Mouse (Mus musculus): ENCODE data around the gene Sh3gl3. TPM values are rescaled to one million over a fixed set of nuclear protein-coding genes. Genes with fewer than 3 reads are reported as not detected.

Gene Sh3gl3
- polyA plus RNA-seq (2015; fragmentation: Nextera tagmentation; extraction: Ambion mirVana): 12.0 and 14.3 TPM in 2 replicates

DNA sequence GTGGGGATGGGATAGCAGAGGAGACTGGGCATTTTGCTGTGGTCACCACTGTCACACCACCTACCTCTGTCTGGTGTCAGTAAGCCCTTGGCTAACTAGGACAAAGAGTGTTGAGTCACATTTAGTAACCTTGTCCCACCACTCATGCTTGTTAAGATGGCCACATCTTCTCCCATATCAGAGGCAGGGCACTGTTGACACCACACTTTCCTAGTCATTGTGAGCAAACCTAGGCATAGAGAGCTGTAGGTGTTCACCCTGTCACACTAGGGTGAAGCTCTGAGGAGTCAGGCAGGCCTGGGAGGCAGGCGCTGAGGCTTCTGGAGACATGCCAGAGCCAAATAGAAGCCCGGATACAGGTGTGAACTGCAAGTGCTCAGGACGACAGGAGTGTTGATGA, at the start of gene Sh3gl3:
Sh3gl3 (plus strand) TSS at position 301 of the 400 bp plus-strand sequence.
- ATAC-seq: no peak
- Histone ChIP-seq H3K36me3 (no peaks in the 10 kb centered on the region), H3K27ac (no peak within 1 kb of the TSS), H3K4me1 (replicated peaks) (peaks cover 9% of the 10 kb centered on the region), H3K4me2 (replicated peaks) (peak within 1 kb of the TSS; percentile 97), H3K27me3 (replicated peaks) (no peaks in the 10 kb centered on the region), H3K9me3 (no peaks in the 10 kb centered on the region), H3K4me3 (replicated peaks) (peak within 1 kb of the TSS; percentile 69), H3K9ac (peak within 1 kb of the TSS; percentile 48)
- 76% methylated on average over 3 of the region's 3 CpGs for WGBS

DNA sequence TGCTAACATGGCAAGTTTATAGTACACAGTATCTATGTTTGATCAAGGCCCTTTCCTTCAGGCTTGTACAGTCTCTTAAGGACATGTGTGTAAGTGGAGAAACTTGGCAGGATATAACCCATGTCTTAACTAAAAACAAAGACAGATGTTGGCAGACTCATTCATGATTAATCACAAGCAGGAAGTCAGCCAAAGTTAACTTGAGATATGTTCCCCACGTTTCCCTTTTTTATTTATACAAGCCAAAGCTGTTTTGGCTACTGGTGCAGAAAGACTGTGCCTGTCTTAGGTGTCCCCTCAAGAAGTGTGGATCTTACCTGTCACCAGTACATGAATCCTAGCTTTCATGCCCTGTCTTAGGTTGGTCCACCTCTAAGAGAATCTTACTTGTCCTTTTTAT, 35.4 kb upstream of the Sh3gl3 start:
- no peak for ATAC-seq
- no peak overlapping the region for H3K4me3 ChIP-seq (replicated peaks)
- no peaks in the 10 kb centered on the region for H3K36me3 ChIP-seq
- H3K27ac ChIP-seq: no peak overlapping the region
- 18% methylated on average over 1 of the region's 1 CpGs for WGBS
- no peaks in the 10 kb centered on the region for H3K9me3 ChIP-seq
- H3K4me1 ChIP-seq (replicated peaks): no peaks in the 10 kb centered on the region
- H3K9ac ChIP-seq: no peak overlapping the region
- no peak overlapping the region for H3K4me2 ChIP-seq (replicated peaks)
- H3K27me3 ChIP-seq (replicated peaks): no peaks in the 10 kb centered on the region

DNA sequence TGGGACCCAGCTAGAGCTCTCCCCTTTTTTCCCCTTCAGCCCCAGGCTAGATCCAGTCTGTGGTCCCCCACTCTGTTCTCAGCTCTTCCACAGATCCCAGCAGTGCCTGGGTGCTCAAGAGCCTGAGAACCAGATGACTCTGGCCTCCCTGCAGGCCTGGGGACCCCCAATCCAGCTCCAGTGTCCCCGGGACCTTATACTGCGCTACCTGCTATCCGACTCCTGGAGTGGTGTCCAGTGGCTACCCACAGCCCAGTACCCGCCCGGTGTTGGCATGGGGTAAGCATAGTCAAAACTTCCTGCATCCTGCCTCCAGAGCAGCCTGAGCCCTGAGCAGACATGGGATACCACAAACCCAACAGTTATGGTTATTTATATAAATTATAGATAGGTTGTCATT, 26.5 kb upstream of the Sh3gl3 start:
- Histone ChIP-seq H3K36me3 (no peaks in the 10 kb centered on the region), H3K9me3 (no peaks in the 10 kb centered on the region), H3K4me3 (replicated peaks) (no peak overlapping the region), H3K4me1 (replicated peaks) (no peaks in the 10 kb centered on the region), H3K27me3 (replicated peaks) (no peaks in the 10 kb centered on the region), H3K27ac (no peak overlapping the region), H3K9ac (no peak overlapping the region), H3K4me2 (replicated peaks) (no peak overlapping the region)
- 90% methylated on average over 5 of the region's 5 CpGs for whole genome bisulfite sequencing
- no peak for ATAC-seq

DNA sequence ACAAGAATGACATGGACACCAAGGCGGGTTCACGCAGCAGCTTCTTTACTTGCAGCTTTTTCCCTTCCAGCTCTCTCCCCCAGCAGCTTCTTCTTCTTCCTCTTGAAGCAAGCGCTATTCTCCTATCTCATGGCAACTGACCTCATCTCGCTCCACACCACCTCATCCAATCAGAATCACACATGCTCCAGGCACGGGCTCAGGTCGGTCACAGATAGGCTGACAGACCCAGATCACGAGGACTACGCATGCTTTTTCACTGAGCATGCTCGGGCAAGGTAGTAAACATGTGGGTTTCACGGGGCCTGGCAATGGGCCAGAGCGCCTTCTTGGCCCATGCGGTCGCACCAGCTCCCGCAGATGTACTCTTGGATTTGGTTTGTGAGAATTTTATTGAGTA, 9.0 kb upstream of the Sh3gl3 start:
- H3K9ac ChIP-seq: no peak overlapping the region
- no peak for ATAC-seq
- no peak overlapping the region for H3K27ac ChIP-seq
- no peaks in the 10 kb centered on the region for H3K36me3 ChIP-seq
- no peaks in the 10 kb centered on the region for H3K9me3 ChIP-seq
- H3K4me3 ChIP-seq (replicated peaks): no peak overlapping the region
- H3K4me2 ChIP-seq (replicated peaks): no peak overlapping the region
- WGBS: 95% methylated on average over 14 of the region's 14 CpGs
- H3K27me3 ChIP-seq (replicated peaks): no peaks in the 10 kb centered on the region
- H3K4me1 ChIP-seq (replicated peaks): no peaks in the 10 kb centered on the region

DNA sequence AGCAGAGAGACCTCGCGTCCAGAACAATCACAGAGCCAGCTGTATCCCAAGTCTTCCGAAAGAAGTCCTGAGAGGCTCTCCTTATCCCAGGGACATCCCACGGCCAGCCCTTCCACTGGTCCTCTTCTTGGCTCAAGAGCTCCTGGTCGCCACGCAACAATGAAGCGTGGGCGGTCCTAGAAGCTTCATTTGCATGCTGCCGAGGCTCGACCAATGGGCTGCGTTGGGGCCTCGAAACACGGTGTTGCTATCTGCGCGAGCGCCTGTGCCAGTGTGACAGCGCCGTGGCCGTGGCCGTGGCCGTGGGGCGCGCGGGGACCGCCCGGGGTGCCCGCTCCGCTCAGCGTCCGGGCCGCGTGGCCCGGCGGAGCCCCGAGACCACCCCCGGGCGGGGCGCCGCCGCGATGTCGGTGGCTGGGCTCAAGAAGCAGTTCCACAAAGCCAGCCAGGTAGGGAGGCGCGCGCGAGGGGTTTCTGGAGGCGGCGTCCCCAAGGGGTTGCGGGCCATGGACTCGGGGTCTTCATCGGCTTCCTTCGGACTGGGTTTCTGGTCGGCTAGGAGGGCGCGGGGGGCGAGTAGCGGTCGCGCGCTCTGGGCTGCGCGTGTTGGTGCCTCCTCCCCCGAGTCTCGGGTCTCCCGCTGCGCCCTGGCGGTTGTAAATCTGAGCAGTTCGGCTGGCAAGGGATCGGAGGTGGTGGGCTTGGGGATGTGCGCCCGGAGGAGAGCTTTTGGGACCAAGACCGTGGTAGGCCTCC, 1.1 kb downstream of the Sh3gl3 start:
- Histone ChIP-seq H3K9ac (peak overlapping the region; percentile 48), H3K4me2 (replicated peaks) (peak overlapping the region; percentile 97), H3K9me3 (no peaks in the 10 kb centered on the region), H3K4me3 (replicated peaks) (peak overlapping the region; percentile 69), H3K36me3 (no peaks in the 10 kb centered on the region), H3K27ac (no peak overlapping the region), H3K4me1 (replicated peaks) (peaks cover 9% of the 10 kb centered on the region), H3K27me3 (replicated peaks) (no peaks in the 10 kb centered on the region)
- WGBS: under 1% methylated on average over 72 of the region's 72 CpGs
- peak; percentile 97 for ATAC-seq

DNA sequence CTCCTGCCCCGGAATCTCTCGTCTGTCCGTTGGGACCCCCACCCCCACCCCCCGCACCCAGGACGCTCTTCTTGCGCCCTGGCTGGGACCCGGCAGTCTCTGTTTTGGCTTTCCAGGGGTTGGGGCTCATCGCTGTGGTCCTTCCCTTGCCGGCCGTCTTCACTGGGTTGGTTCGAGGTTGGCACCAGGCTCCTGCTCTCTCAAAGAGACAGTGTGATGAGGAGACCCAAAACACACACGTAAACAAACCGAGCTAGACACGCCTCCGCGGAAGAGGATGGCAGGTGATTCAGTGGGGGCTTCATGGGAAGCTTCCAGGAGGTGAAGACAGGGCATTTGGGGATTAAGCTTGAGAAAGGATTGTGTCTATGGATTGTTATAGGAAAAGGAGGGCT, 1.7 kb downstream of the Sh3gl3 start:
- 1% methylated on average over 16 of the region's 16 CpGs for WGBS
- peak overlapping the region; percentile 69 for H3K4me3 ChIP-seq (replicated peaks)
- H3K36me3 ChIP-seq: no peaks in the 10 kb centered on the region
- peak overlapping the region; percentile 97 for H3K4me2 ChIP-seq (replicated peaks)
- H3K9ac ChIP-seq: peak overlapping the region; percentile 48
- peaks cover 9% of the 10 kb centered on the region for H3K4me1 ChIP-seq (replicated peaks)
- no peak for ATAC-seq
- H3K27ac ChIP-seq: no peak overlapping the region
- no peaks in the 10 kb centered on the region for H3K27me3 ChIP-seq (replicated peaks)
- no peaks in the 10 kb centered on the region for H3K9me3 ChIP-seq

DNA sequence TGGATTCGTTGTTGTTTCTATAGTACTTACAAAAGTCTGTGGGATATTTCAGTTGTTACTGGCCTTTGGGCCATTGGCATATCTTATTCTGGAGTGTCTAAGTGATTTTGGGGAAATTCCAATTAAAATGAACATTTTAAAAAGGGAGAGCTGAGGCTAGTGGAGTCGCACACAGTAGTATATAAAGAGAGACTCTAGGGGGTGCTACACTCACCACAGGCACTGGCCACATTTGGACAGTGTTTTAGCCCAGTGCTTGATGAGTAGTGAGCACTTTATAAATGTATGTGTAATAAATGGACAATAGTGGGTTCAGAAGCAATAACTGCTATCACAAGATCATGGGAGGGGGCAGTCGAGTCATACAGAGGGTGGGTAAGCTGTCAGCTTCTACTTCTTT, 2.6 kb downstream of the Sh3gl3 start:
- no peak overlapping the region for H3K4me2 ChIP-seq (replicated peaks)
- WGBS: 65% methylated on average over 3 of the region's 3 CpGs
- no peaks in the 10 kb centered on the region for H3K27me3 ChIP-seq (replicated peaks)
- no peak overlapping the region for H3K4me3 ChIP-seq (replicated peaks)
- no peaks in the 10 kb centered on the region for H3K36me3 ChIP-seq
- H3K4me1 ChIP-seq (replicated peaks): peaks cover 9% of the 10 kb centered on the region
- no peak overlapping the region for H3K27ac ChIP-seq
- H3K9ac ChIP-seq: no peak overlapping the region
- no peaks in the 10 kb centered on the region for H3K9me3 ChIP-seq
- no peak for ATAC-seq

DNA sequence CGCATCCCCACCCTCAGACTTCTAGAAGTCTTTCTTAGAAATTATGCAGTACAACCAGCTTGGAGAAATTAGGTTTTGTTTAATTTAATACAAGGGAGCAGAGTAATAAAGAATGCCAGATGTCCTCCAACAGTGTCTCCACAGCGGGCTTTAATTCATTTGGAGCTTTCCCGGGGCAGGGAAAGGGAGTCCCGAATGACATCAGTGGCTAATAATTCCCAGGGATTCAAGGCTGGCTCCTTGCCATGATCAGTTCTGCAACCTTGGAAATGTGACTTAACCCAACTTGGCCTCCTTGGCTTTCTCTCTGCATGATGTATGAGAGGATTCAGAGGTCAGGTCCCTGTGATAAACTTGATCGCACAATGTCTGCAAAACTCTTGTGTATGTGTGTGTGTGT, 3.7 kb downstream of the Sh3gl3 start:
- 0 out of 2 replicates have a peak, but pooled peaks have one; percentile 24 for ATAC-seq
- H3K27ac ChIP-seq: 0 out of 2 replicates have a peak overlapping the region, but pooled peaks have one; percentile 40
- no peaks in the 10 kb centered on the region for H3K27me3 ChIP-seq (replicated peaks)
- no peaks in the 10 kb centered on the region for H3K36me3 ChIP-seq
- H3K4me3 ChIP-seq (replicated peaks): no peak overlapping the region
- 26% methylated on average over 5 of the region's 5 CpGs for WGBS
- H3K4me2 ChIP-seq (replicated peaks): no peak overlapping the region
- H3K9me3 ChIP-seq: no peaks in the 10 kb centered on the region
- no peak overlapping the region for H3K9ac ChIP-seq
- peaks cover 9% of the 10 kb centered on the region for H3K4me1 ChIP-seq (replicated peaks)

DNA sequence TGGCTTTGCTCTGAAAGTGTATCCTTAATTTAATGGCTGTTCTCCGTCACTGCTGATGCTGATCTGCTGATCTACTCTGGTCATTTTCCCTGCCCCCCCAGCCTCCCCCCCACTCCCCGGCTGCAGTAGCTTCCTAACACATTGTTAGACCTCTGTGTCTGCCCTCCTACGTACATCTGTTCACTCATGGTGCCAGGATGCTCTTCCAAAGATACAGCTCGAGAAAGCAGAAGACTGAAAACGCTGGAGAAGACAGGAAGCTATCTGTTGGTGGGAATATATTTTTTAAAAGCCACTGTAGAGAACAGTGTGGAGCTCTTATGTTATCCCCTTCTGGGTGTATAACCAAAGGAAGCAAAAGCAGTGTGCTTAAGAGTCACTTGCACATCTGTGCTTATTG, 7.3 kb downstream of the Sh3gl3 start:
- H3K36me3 ChIP-seq: no peaks in the 10 kb centered on the region
- no peak for ATAC-seq
- WGBS: 61% methylated on average over 5 of the region's 5 CpGs
- no peak overlapping the region for H3K9ac ChIP-seq
- no peak overlapping the region for H3K4me2 ChIP-seq (replicated peaks)
- peaks cover 4% of the 10 kb centered on the region for H3K4me1 ChIP-seq (replicated peaks)
- H3K27ac ChIP-seq: no peak overlapping the region
- no peaks in the 10 kb centered on the region for H3K27me3 ChIP-seq (replicated peaks)
- H3K4me3 ChIP-seq (replicated peaks): no peak overlapping the region
- H3K9me3 ChIP-seq: no peaks in the 10 kb centered on the region

DNA sequence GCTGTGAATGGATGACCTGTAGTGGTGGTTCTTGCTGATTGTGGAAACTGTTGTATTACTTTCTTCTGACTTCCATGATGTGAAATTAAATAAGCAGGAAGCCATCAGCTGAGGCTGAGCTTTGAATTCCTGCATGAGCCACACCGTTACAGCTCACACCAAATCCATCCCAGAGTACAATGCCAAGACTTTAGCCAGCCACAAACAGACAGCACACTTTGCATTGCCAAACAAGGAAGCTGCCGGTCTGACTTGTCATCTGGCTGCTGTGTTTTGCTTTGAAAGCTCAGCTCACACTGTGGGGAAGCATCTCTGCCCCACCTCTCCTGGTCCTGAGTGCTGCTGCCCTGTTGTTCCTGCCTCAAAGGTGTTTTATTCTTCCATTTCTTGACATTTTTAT, 9.1 kb downstream of the Sh3gl3 start:
- Histone ChIP-seq H3K9ac (no peak overlapping the region), H3K36me3 (no peaks in the 10 kb centered on the region), H3K4me1 (replicated peaks) (no peaks in the 10 kb centered on the region; the same call in 1 of the 2 replicates), H3K27me3 (replicated peaks) (no peaks in the 10 kb centered on the region), H3K27ac (no peak overlapping the region), H3K4me2 (replicated peaks) (no peak overlapping the region), H3K9me3 (no peaks in the 10 kb centered on the region), H3K4me3 (replicated peaks) (no peak overlapping the region)
- WGBS: 37% methylated on average over 2 of the region's 2 CpGs
- no peak for ATAC-seq

DNA sequence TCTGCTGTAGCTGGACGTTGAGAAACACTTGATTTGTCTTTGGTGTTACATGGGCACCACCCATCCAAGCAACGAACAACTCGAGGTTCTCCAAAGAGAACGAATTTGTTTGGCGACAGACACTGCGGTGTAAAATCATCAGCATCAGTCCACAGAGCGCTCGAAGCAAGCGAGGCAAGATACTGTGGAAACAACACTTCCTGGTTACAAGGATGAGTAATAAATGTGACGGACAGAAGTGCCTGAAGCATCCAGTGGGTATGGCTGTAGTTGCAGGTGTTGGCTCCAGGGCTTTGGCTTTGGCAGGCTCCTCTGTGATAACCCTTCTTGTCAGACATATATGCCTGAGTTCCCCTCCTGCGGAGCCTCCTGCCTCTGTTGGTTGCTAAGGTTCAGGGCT, 18.0 kb downstream of the Sh3gl3 start:
- Histone ChIP-seq H3K4me1 (replicated peaks) (no peaks in the 10 kb centered on the region), H3K27ac (no peak overlapping the region), H3K27me3 (replicated peaks) (no peaks in the 10 kb centered on the region), H3K9ac (no peak overlapping the region), H3K4me3 (replicated peaks) (no peak overlapping the region), H3K36me3 (no peaks in the 10 kb centered on the region), H3K9me3 (no peaks in the 10 kb centered on the region), H3K4me2 (replicated peaks) (no peak overlapping the region)
- ATAC-seq: no peak
- 87% methylated on average over 11 of the region's 11 CpGs for WGBS

DNA sequence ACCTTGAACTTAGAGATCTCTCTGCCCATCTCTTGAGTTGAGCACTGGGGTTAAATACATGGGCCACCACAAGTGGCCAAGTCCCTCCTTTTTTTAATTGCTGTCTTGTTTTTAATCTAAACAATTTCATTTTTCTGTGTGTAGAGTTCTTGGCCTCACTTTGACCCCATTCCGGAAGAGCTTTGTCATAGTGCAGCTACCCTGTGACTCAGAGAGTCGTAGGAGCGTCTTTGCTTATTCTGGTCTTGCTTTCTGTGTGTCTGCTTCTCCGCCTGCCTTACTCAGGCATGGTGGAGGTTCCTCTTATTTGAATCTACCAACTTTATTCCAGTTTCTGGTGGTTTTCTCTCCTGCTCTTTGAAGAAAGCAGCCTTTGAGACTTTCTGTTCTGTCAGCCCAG, 18.9 kb downstream of the Sh3gl3 start:
- Histone ChIP-seq H3K4me3 (replicated peaks) (no peak overlapping the region), H3K4me2 (replicated peaks) (no peak overlapping the region), H3K27me3 (replicated peaks) (no peaks in the 10 kb centered on the region), H3K9ac (no peak overlapping the region), H3K27ac (no peak overlapping the region), H3K9me3 (no peaks in the 10 kb centered on the region), H3K36me3 (no peaks in the 10 kb centered on the region), H3K4me1 (replicated peaks) (no peaks in the 10 kb centered on the region)
- 48% methylated on average over 4 of the region's 4 CpGs for WGBS
- no peak for ATAC-seq

DNA sequence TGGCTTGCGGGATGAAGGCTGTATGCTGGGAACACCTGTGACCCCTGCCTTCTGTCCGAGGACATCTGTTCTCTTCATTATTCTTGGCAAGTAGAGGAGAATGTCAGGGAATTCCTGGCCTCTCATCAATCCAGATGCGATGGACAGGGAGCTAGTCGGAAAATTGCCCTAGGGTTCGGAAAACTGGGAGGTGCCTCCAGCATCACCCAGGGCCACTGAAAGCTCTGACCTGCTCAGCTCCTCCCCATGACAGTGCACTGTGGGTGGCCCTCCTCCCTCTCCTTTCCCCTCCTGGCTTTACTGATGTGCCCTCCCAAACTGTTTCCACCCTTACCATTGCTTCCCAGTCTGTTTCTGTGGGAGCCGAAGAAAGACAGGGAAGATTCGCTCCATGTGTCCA, 29.5 kb downstream of the Sh3gl3 start:
- Histone ChIP-seq H3K9me3 (no peaks in the 10 kb centered on the region), H3K9ac (no peak overlapping the region), H3K27ac (no peak overlapping the region), H3K4me2 (replicated peaks) (no peak overlapping the region), H3K27me3 (replicated peaks) (no peaks in the 10 kb centered on the region), H3K36me3 (no peaks in the 10 kb centered on the region), H3K4me3 (replicated peaks) (no peak overlapping the region), H3K4me1 (replicated peaks) (peaks cover 15% of the 10 kb centered on the region)
- 51% methylated on average over 7 of the region's 7 CpGs for WGBS
- no peak for ATAC-seq

All from intestine, embryonic 15.5 days (tissue).